Mouse (Mus musculus) splenic B cell, adult 2 months (primary cell): ENCODE data around the gene Dip2c.

Experiments used
- DNase-seq: peaks from one replicate; pipeline ENCODE4 v3.0.0-alpha.2; 2011; ENCODE audit warnings: low read depth, low spot score
- H3K27me3 ChIP-seq: 2 replicates; pipeline ENCODE4 v1.6.1; 2012; ENCODE audit warnings: mild to moderate bottlenecking, low read length, moderate library complexity, mixed read lengths; ENCODE audit not compliant: control insufficient read depth, poor library complexity, insufficient read depth, severe bottlenecking
- H3K36me3 ChIP-seq: 2 replicates; pipeline ENCODE4 v1.6.1; 2012; ENCODE audit warnings: mild to moderate bottlenecking, low read length, moderate library complexity, mixed read lengths; ENCODE audit not compliant: control insufficient read depth, poor library complexity, insufficient read depth, severe bottlenecking

Gene Dip2c

GRCm38 (mm10) chr13:9424434-9424833 is 148.1 kb downstream of the Dip2c start:
- Histone ChIP-seq H3K36me3 (no peaks in the 10 kb centered on the region), H3K27me3 (no peaks in the 10 kb centered on the region)
- DNase-seq, result no peak

DNA sequence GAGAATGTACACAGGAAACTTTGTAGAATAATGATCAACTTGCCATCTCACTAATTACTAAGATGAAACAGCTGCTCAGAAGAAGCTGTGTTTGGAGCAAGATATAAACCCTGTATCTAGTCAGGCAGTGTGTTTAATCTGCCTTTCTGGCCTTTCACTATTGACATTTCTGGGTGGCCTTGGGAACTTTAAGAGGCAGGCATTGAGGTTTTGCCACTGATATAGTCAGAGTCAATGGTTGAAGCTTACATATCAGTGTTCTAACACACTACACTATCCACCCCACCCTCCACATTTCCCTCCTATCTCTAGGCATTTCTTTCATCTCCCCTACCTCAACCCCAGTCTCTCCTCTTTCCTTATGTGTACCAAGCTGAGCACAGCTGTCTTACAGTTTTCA is 149.9 kb downstream of the Dip2c start:
- H3K36me3 ChIP-seq, result no peaks in the 10 kb centered on the region
- DNase-seq, result no peak
- no peaks in the 10 kb centered on the region for H3K27me3 ChIP-seq

DNA sequence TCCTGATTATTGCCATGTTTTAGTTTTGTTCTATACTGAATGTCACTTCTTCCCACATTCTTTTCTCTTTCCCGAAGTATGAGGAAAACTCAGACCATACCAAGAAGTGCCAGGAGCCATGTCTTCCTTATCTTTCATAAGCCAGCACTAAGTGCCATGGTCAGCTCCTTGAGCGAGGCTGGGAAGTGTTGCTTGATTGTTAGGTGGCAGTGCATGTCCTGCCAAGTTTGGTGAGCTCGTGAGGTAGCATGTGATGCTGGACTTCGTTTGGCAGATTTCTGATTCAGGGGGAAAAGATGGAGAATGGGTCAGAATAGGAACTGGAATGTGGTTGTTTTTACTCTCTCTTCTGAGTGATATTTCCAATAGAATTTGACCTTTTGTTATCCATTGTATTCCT is 150.5 kb downstream of the Dip2c start:
- no peak for DNase-seq

DNA sequence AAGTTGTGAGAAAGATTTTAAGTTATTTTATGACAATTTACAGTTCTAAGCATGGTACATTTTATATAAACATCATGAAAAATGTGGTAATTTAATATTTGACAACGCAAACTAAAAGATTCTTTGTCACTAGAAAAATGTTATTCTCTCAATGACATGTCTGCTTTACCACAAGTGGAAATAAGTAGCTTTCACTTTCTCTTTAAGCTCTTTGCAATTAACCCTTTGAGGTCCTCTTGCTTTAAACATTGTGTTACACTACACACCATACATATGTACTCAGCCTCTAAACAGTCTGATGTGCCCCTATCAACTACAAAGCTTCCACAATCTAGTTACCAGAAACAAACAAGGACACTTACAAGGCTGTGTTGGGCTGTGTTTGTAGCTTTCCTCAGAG is 153.6 kb downstream of the Dip2c start:
- Histone ChIP-seq H3K27me3 (no peaks in the 10 kb centered on the region), H3K36me3 (no peaks in the 10 kb centered on the region)
- DNase-seq, result no peak

More for the DNA sequence above, 150.5 kb downstream of the Dip2c start:
- Histone ChIP-seq H3K36me3 (no peaks in the 10 kb centered on the region), H3K27me3 (no peaks in the 10 kb centered on the region)

GRCm38 (mm10) chr13:9430724-9431123 is 154.4 kb downstream of the Dip2c start:
- Histone ChIP-seq H3K27me3 (no peaks in the 10 kb centered on the region), H3K36me3 (no peaks in the 10 kb centered on the region)
- DNase-seq, result no peak

DNA sequence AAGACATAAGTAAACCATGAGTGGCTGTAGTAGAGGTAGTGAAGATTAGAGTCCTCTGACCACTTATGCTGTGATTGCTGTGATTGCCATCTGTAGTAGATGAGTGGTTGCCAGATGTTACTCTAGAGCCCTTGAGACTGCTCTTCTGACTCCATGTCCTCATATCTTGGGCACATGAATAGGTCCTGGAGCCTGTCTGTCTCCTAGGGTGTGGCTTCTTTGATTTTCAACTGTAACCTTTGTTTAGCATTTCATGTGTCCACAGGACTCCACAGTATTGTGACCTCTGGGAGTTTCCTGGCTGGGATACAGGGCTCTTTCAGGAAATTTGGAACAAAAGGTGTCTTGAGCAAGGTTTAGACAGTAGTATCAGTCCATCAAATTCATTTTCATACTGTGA is 155.1 kb downstream of the Dip2c start:
- Histone ChIP-seq H3K27me3 (no peaks in the 10 kb centered on the region), H3K36me3 (no peaks in the 10 kb centered on the region)
- no peak for DNase-seq

- H3K27me3 ChIP-seq, result no peaks in the 10 kb centered on the region
- no peak for DNase-seq
- no peaks in the 10 kb centered on the region for H3K36me3 ChIP-seq
Measured at GRCm38 (mm10) chr13:9443066-9443465, 166.7 kb downstream of the Dip2c start.

DNA sequence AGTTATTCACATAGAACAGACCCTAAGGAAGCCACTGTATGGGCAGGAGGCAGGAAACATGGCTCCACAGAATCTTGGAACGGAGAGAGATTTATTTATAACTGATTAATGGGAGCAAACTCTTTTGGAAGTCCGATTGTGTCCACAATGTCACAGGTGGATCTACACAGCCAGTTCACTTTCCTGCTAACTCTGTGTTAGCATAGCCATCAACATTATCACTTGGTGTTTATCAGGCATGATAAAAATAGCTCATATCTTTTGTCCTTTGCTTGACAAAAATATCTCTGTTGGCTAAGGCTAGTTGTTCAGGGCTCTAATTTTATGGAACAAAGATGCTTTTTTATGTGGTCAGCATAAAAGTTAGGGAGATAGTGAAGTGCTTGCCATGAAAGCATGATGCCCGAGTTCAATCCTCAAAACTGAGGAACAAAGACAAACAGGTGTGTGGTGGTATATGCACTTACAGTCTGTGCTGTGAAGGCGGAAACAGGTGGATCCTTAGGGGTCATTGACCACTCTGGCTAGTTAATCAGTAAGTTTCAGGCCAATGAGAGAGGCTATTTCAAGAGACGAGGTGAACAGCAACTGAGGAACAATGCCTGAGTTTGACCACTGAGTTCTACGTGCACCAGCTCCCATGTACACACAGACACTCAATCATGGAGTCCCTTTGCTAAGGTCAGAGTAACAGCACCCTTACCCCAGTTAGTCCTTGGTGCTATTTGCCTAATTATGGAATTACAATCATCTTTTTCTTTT is 169.4 kb downstream of the Dip2c start:
- DNase-seq, result no peak
- H3K36me3 ChIP-seq, result no peaks in the 10 kb centered on the region
- no peaks in the 10 kb centered on the region for H3K27me3 ChIP-seq

- Histone ChIP-seq H3K36me3 (no peaks in the 10 kb centered on the region), H3K27me3 (no peaks in the 10 kb centered on the region)
- DNase-seq, result no peak
Measured at GRCm38 (mm10) chr13:9446448-9447115, 170.3 kb downstream of the Dip2c start.

DNA sequence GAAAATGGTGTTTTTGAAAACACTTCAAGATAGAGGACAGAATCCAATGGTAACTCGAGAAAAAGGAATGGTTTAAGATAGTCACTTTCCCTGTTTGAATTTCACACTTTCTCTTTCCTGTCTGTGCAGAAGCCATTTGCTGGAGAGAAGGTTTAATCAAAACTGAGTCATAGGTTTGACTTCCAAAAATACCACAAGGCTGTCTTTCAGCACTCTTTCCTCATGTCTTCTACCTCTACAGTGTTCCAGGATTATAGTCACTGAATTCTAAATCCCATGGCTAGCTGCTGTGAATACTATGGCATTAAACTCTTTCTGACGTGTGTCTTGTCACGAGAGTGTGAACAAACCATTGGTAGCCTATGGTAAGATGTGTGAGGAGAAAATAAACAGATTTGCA is 173.9 kb downstream of the Dip2c start:
- Histone ChIP-seq H3K36me3 (no peaks in the 10 kb centered on the region), H3K27me3 (no peaks in the 10 kb centered on the region)
- DNase-seq, result no peak

DNA sequence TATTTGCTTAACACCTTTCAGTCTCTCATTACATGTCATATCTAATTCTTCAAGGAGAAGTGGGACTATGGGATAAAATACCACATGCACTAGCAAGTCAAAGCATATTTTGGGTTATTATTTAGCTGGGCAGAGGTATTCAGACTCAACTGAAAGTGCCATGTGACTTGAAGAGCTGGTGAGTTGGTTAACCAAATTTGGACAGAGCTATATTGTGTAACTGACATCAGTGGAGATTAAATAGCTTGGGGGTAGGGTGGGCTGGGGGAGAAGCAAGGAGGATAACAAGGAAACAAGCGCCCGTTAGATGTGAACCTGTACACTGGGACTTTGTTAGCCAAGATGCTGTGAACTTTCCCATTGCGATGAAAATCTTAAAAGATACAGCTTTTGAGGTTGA is 175.6 kb downstream of the Dip2c start:
- no peaks in the 10 kb centered on the region for H3K27me3 ChIP-seq

DNA sequence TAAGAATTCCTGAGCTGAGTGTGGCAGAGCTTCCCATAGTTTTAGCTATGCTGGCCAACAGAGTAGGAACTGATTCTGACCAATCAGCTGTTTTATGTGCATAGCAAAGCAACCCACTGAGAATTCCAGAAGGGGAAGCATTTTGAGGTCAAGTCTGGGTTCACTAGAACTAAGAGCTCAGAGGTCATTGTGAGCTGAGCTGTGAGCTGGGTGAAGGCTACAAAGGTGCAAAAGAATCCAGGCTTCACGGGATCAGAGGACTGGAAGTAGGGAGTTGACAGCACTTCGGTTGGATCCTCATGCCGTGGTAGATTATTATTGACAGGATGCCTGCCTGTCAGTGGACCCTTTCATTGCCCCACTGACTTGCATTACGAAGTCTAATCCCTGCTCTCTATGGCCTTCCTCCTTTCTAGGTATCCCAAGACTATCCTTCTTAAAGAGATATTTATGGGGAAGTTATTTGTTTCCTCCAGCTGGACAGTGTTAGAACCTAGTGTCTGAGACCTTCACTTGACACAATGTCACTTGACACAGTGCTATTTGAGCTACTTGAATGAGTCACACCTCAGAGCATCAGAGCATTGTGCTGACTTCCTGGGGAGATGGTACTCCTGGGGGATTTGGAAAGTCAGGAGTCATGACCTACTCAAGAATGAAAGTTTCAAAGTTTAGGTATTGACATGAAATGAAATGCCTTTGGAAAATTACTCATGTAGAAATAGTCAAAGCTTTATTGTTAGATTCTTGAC is 178.3 kb downstream of the Dip2c start:
- Histone ChIP-seq H3K36me3 (no peaks in the 10 kb centered on the region), H3K27me3 (no peaks in the 10 kb centered on the region)
- DNase-seq, result no peak

More for the DNA sequence above, 175.6 kb downstream of the Dip2c start:
- H3K36me3 ChIP-seq, result no peaks in the 10 kb centered on the region
- no peak for DNase-seq

GRCm38 (mm10) chr13:9455979-9456378 is 179.7 kb downstream of the Dip2c start:
- Histone ChIP-seq H3K27me3 (no peaks in the 10 kb centered on the region), H3K36me3 (no peaks in the 10 kb centered on the region)
- no peak for DNase-seq

- no peaks in the 10 kb centered on the region for H3K36me3 ChIP-seq
- no peak for DNase-seq
- H3K27me3 ChIP-seq, result no peaks in the 10 kb centered on the region
Measured at GRCm38 (mm10) chr13:9457420-9458308, 181.3 kb downstream of the Dip2c start.
